Mouse (Mus musculus): ENCODE measurements around the gene Gpr1.

GRCm38 (mm10) chr1:63190851-63191250 is 23.5 kb downstream of the Gpr1 start:
- TF ChIP-seq CTCF (IDR thresholded peaks at IDR 0.05; ENCODE audit: low read depth, low read length): no peak
- no peak for TF ChIP-seq POLR2A (IDR thresholded peaks at IDR 0.05; ENCODE audit: extremely low read depth, insufficient read depth, low read length)
